Mouse (Mus musculus): ENCODE measurements around the gene Dmrt1. TPM values are rescaled to one million over a fixed set of nuclear protein-coding genes. Genes with fewer than 3 reads are reported as not detected.

The Dmrt1 gene
- polyA plus RNA-seq, 2 experiments: not detected

GRCm38 (mm10) chr19:25480820-25481219 lies 24.6 kb upstream of the Dmrt1 start:
- TF ChIP-seq CTCF (IDR thresholded peaks at IDR 0.05; ENCODE audit: low read depth): no peak
- TF ChIP-seq EP300 (IDR thresholded peaks at IDR 0.05; ENCODE audit: low read depth): no peak
- ATAC-seq (ENCODE audit: insufficient read depth): no peak
- 65% methylated on average over 6 of the region's 6 CpGs for WGBS (ENCODE audit: insufficient replicate concordance)

GRCm38 (mm10) chr19:25486561-25486960 lies 18.9 kb upstream of the Dmrt1 start:
- WGBS (ENCODE audit: insufficient replicate concordance): 7% methylated on average over 14 of the region's 14 CpGs
- no peak overlapping the region for H3K27ac ChIP-seq
- no peak overlapping the region for H3K4me2 ChIP-seq (ENCODE audit: low read depth)
- no peaks in the 10 kb centered on the region for H3K9me3 ChIP-seq (ENCODE audit: control insufficient read depth, low read length)
- DNase-seq (ENCODE audit: low read depth in 3 of 3, low spot score in 3 of 3): no peak
- no peaks in the 10 kb centered on the region for H3K4me1 ChIP-seq (replicated peaks; ENCODE audit: control insufficient read depth in 2 of 2, insufficient read depth in 2 of 2, low read length in 1 of 2)
- no peak overlapping the region for H3K4me3 ChIP-seq (ENCODE audit: insufficient read depth in 1 of 2, low read depth in 2 of 2, low read length in 2 of 2)
- TF ChIP-seq EP300 (IDR thresholded peaks at IDR 0.05; ENCODE audit: low read depth) (no peak), CTCF (IDR thresholded peaks at IDR 0.05; ENCODE audit: low read depth) (no peak)
- H3K9ac ChIP-seq (replicated peaks): no peak overlapping the region
- no peak for ATAC-seq (ENCODE audit: insufficient read depth)
- no peaks in the 10 kb centered on the region for H3K36me3 ChIP-seq (replicated peaks; ENCODE audit: control insufficient read depth, insufficient read depth, low read depth)
- H3K27me3 ChIP-seq (ENCODE audit: control insufficient read depth, insufficient read depth, low read length): peaks cover 13% of the 10 kb centered on the region

More at GRCm38 (mm10) chr19:25480820-25481219, 24.6 kb upstream of the Dmrt1 start:
- Histone ChIP-seq H3K4me2 (ENCODE audit: low read depth) (no peak overlapping the region), H3K27me3 (ENCODE audit: control insufficient read depth, insufficient read depth, low read length) (no peaks in the 10 kb centered on the region), H3K27ac (no peak overlapping the region), H3K9me3 (ENCODE audit: control insufficient read depth, low read length) (no peaks in the 10 kb centered on the region), H3K4me1 (replicated peaks; ENCODE audit: control insufficient read depth in 2 of 2, insufficient read depth in 2 of 2, low read length in 1 of 2) (no peaks in the 10 kb centered on the region), H3K4me3 (ENCODE audit: insufficient read depth in 1 of 2, low read depth in 2 of 2, low read length in 2 of 2) (no peak overlapping the region), H3K9ac (replicated peaks) (no peak overlapping the region), H3K36me3 (replicated peaks; ENCODE audit: control insufficient read depth, insufficient read depth, low read depth) (no peaks in the 10 kb centered on the region)
- DNase-seq (ENCODE audit: low read depth in 3 of 3, low spot score in 3 of 3): no peak

- no peak overlapping the region for H3K4me2 ChIP-seq (ENCODE audit: low read depth)
- H3K4me1 ChIP-seq (replicated peaks; ENCODE audit: control insufficient read depth in 2 of 2, insufficient read depth in 2 of 2, low read length in 1 of 2): no peaks in the 10 kb centered on the region
- H3K9me3 ChIP-seq (ENCODE audit: control insufficient read depth, low read length): no peaks in the 10 kb centered on the region
- H3K36me3 ChIP-seq (replicated peaks; ENCODE audit: control insufficient read depth, insufficient read depth, low read depth): no peaks in the 10 kb centered on the region
- H3K27ac ChIP-seq: no peak overlapping the region
- ATAC-seq (ENCODE audit: insufficient read depth) (no peak), DNase-seq (ENCODE audit: low read depth in 3 of 3, low spot score in 3 of 3) (no peak)
- H3K9ac ChIP-seq (replicated peaks): no peak overlapping the region
- WGBS (ENCODE audit: insufficient replicate concordance): 18% methylated on average over 1 of the region's 1 CpGs
- no peak for TF ChIP-seq CTCF (IDR thresholded peaks at IDR 0.05; ENCODE audit: low read depth)
- no peak for TF ChIP-seq EP300 (IDR thresholded peaks at IDR 0.05; ENCODE audit: low read depth)
- peaks cover 13% of the 10 kb centered on the region for H3K27me3 ChIP-seq (ENCODE audit: control insufficient read depth, insufficient read depth, low read length)
- H3K4me3 ChIP-seq (ENCODE audit: insufficient read depth in 1 of 2, low read depth in 2 of 2, low read length in 2 of 2): no peak overlapping the region
These were observed 18.1 kb upstream of the Dmrt1 start for GRCm38 (mm10) chr19:25487350-25487749.

- H3K27me3 ChIP-seq (ENCODE audit: control insufficient read depth, insufficient read depth, low read length): peaks cover 13% of the 10 kb centered on the region
- no peak overlapping the region for H3K9ac ChIP-seq (replicated peaks)
- DNase-seq (ENCODE audit: low read depth in 3 of 3, low spot score in 3 of 3) (no peak), ATAC-seq (ENCODE audit: insufficient read depth) (no peak)
- WGBS (ENCODE audit: insufficient replicate concordance): 30% methylated on average over 2 of the region's 2 CpGs
- H3K9me3 ChIP-seq (ENCODE audit: control insufficient read depth, low read length): no peaks in the 10 kb centered on the region
- H3K4me1 ChIP-seq (replicated peaks; ENCODE audit: control insufficient read depth in 2 of 2, insufficient read depth in 2 of 2, low read length in 1 of 2): no peaks in the 10 kb centered on the region
- TF ChIP-seq CTCF (IDR thresholded peaks at IDR 0.05; ENCODE audit: low read depth): no peak
- no peak for TF ChIP-seq EP300 (IDR thresholded peaks at IDR 0.05; ENCODE audit: low read depth)
- no peaks in the 10 kb centered on the region for H3K36me3 ChIP-seq (replicated peaks; ENCODE audit: control insufficient read depth, insufficient read depth, low read depth)
- no peak overlapping the region for H3K27ac ChIP-seq
- no peak overlapping the region for H3K4me2 ChIP-seq (ENCODE audit: low read depth)
- H3K4me3 ChIP-seq (ENCODE audit: insufficient read depth in 1 of 2, low read depth in 2 of 2, low read length in 2 of 2): no peak overlapping the region
These were observed 16.9 kb upstream of the Dmrt1 start for GRCm38 (mm10) chr19:25488546-25488945.

- Histone ChIP-seq H3K9ac (replicated peaks) (no peak overlapping the region), H3K4me2 (ENCODE audit: low read depth) (no peak overlapping the region), H3K27me3 (ENCODE audit: control insufficient read depth, insufficient read depth, low read length) (peaks cover 13% of the 10 kb centered on the region), H3K4me1 (replicated peaks; ENCODE audit: control insufficient read depth in 2 of 2, insufficient read depth in 2 of 2, low read length in 1 of 2) (no peaks in the 10 kb centered on the region), H3K36me3 (replicated peaks; ENCODE audit: control insufficient read depth, insufficient read depth, low read depth) (no peaks in the 10 kb centered on the region), H3K9me3 (ENCODE audit: control insufficient read depth, low read length) (no peaks in the 10 kb centered on the region), H3K27ac (no peak overlapping the region), H3K4me3 (ENCODE audit: insufficient read depth in 1 of 2, low read depth in 2 of 2, low read length in 2 of 2) (no peak overlapping the region)
- ATAC-seq (ENCODE audit: insufficient read depth): no peak
- WGBS (ENCODE audit: insufficient replicate concordance): 21% methylated on average over 2 of the region's 2 CpGs
- DNase-seq (ENCODE audit: low read depth in 3 of 3, low spot score in 3 of 3): no peak
- TF ChIP-seq CTCF (IDR thresholded peaks at IDR 0.05; ENCODE audit: low read depth) (no peak), EP300 (IDR thresholded peaks at IDR 0.05; ENCODE audit: low read depth) (no peak)
These were observed 15.9 kb upstream of the Dmrt1 start for GRCm38 (mm10) chr19:25489546-25489945.

Measured in liver, embryonic 14.5 days (tissue).